Mouse (Mus musculus): ENCODE data around the gene Tnfrsf25. TPM values are rescaled to one million over a fixed set of nuclear protein-coding genes. Genes with fewer than 3 reads are reported as not detected.

Tnfrsf25 gene
- polyA plus RNA-seq, 1 experiment from 2014 or later, result 0.15 TPM

- DNase-seq (peak; percentile 92), ATAC-seq (peak; percentile 69)
- under 1% methylated on average over 23 of the region's 23 CpGs for WGBS (ENCODE audit: insufficient replicate concordance)
- Histone ChIP-seq H3K27ac (ENCODE audit: low read depth) (no peak overlapping the region), H3K9ac (replicated peaks) (no peak overlapping the region), H3K27me3 (ENCODE audit: insufficient read depth, low read length) (peaks cover 45% of the 10 kb centered on the region), H3K4me1 (ENCODE audit: insufficient read depth) (peaks cover 18% of the 10 kb centered on the region), H3K9me3 (ENCODE audit: low read length) (no peaks in the 10 kb centered on the region), H3K4me2 (ENCODE audit: low read depth, low read length) (peak overlapping the region; percentile 51), H3K36me3 (replicated peaks; ENCODE audit: insufficient read depth, low read length) (no peaks in the 10 kb centered on the region), H3K4me3 (ENCODE audit: low read depth, low read length) (no peak overlapping the region)
- TF ChIP-seq EP300 (IDR thresholded peaks at IDR 0.05; ENCODE audit: low read depth), result no peak
- TF ChIP-seq CTCF (IDR thresholded peaks at IDR 0.05; ENCODE audit: low read depth), result peak; percentile 91
Measured at GRCm38 (mm10) chr4:152153771-152154177, 38.0 kb downstream of the Tnfrsf25 start.

GRCm38 (mm10) chr4:152155019-152155418 lies 39.3 kb downstream of the Tnfrsf25 start:
- no peak overlapping the region for H3K4me3 ChIP-seq (ENCODE audit: low read depth, low read length)
- no peaks in the 10 kb centered on the region for H3K36me3 ChIP-seq (replicated peaks; ENCODE audit: insufficient read depth, low read length)
- H3K9ac ChIP-seq (replicated peaks), result no peak overlapping the region
- ATAC-seq (no peak), DNase-seq (no peak)
- no peaks in the 10 kb centered on the region for H3K9me3 ChIP-seq (ENCODE audit: low read length)
- no peak overlapping the region for H3K4me2 ChIP-seq (ENCODE audit: low read depth, low read length)
- H3K27ac ChIP-seq (ENCODE audit: low read depth), result no peak overlapping the region
- TF ChIP-seq CTCF (IDR thresholded peaks at IDR 0.05; ENCODE audit: low read depth) (no peak; the same call in 1 of the 2 replicates), EP300 (IDR thresholded peaks at IDR 0.05; ENCODE audit: low read depth) (no peak)
- H3K4me1 ChIP-seq (ENCODE audit: insufficient read depth), result peaks cover 23% of the 10 kb centered on the region
- 53% methylated on average over 4 of the region's 4 CpGs for WGBS (ENCODE audit: insufficient replicate concordance)
- peaks cover 53% of the 10 kb centered on the region for H3K27me3 ChIP-seq (ENCODE audit: insufficient read depth, low read length)

GRCm38 (mm10) chr4:152157779-152158584 lies 42.2 kb downstream of the Tnfrsf25 start:
- peak; percentile 78 for TF ChIP-seq CTCF (IDR thresholded peaks at IDR 0.05; ENCODE audit: low read depth)
- no peak for TF ChIP-seq EP300 (IDR thresholded peaks at IDR 0.05; ENCODE audit: low read depth)
- peaks cover 50% of the 10 kb centered on the region for H3K27me3 ChIP-seq (ENCODE audit: insufficient read depth, low read length)
- no peak overlapping the region for H3K9ac ChIP-seq (replicated peaks)
- peak overlapping the region; percentile 36 for H3K4me3 ChIP-seq (ENCODE audit: low read depth, low read length)
- ATAC-seq (no peak), DNase-seq (peak; percentile 66)
- peak overlapping the region; percentile 62 for H3K4me2 ChIP-seq (ENCODE audit: low read depth, low read length)
- H3K36me3 ChIP-seq (replicated peaks; ENCODE audit: insufficient read depth, low read length), result no peaks in the 10 kb centered on the region
- WGBS (ENCODE audit: insufficient replicate concordance), result 13% methylated on average over 21 of the region's 21 CpGs
- H3K4me1 ChIP-seq (ENCODE audit: insufficient read depth), result peaks cover 18% of the 10 kb centered on the region
- H3K27ac ChIP-seq (ENCODE audit: low read depth), result no peak overlapping the region
- H3K9me3 ChIP-seq (ENCODE audit: low read length), result no peaks in the 10 kb centered on the region

GRCm38 (mm10) chr4:152158585-152159284 lies 43.0 kb downstream of the Tnfrsf25 start, which contains the start of gene Hes2:
TSS of gene Hes2 (plus strand) at chr4:152158867.
- ATAC-seq, result peak; percentile 40; the same call in 1 of the 2 replicates
- no peak within 1 kb of the TSS for H3K9ac ChIP-seq (replicated peaks)
- peaks cover 48% of the 10 kb centered on the region for H3K27me3 ChIP-seq (ENCODE audit: insufficient read depth, low read length)

GRCm38 (mm10) chr4:152159285-152159678 lies 43.5 kb downstream of the Tnfrsf25 start:
- DNase-seq (no peak), ATAC-seq (0 out of 2 replicates have a peak, but pooled peaks have one; percentile 10)
- 2% methylated on average over 19 of the region's 19 CpGs for whole genome bisulfite sequencing (ENCODE audit: insufficient replicate concordance)
- Histone ChIP-seq H3K4me1 (ENCODE audit: insufficient read depth) (peaks cover 15% of the 10 kb centered on the region), H3K4me3 (ENCODE audit: low read depth, low read length) (peak overlapping the region; percentile 36), H3K4me2 (ENCODE audit: low read depth, low read length) (peak overlapping the region; percentile 62), H3K36me3 (replicated peaks; ENCODE audit: insufficient read depth, low read length) (no peaks in the 10 kb centered on the region), H3K9me3 (ENCODE audit: low read length) (no peaks in the 10 kb centered on the region), H3K27me3 (ENCODE audit: insufficient read depth, low read length) (peaks cover 48% of the 10 kb centered on the region), H3K27ac (ENCODE audit: low read depth) (no peak overlapping the region), H3K9ac (replicated peaks) (no peak overlapping the region)
- TF ChIP-seq CTCF (IDR thresholded peaks at IDR 0.05; ENCODE audit: low read depth) (no peak), EP300 (IDR thresholded peaks at IDR 0.05; ENCODE audit: low read depth) (no peak)

More at GRCm38 (mm10) chr4:152158585-152159284, 43.0 kb downstream of the Tnfrsf25 start, which contains the start of gene Hes2:
- Histone ChIP-seq H3K27ac (ENCODE audit: low read depth) (no peak within 1 kb of the TSS), H3K36me3 (replicated peaks; ENCODE audit: insufficient read depth, low read length) (no peaks in the 10 kb centered on the region), H3K4me2 (ENCODE audit: low read depth, low read length) (peak within 1 kb of the TSS; percentile 62), H3K4me1 (ENCODE audit: insufficient read depth) (peaks cover 15% of the 10 kb centered on the region), H3K9me3 (ENCODE audit: low read length) (no peaks in the 10 kb centered on the region), H3K4me3 (ENCODE audit: low read depth, low read length) (peak within 1 kb of the TSS; percentile 36)
- WGBS (ENCODE audit: insufficient replicate concordance), result 4% methylated on average over 35 of the region's 35 CpGs
- no peak for DNase-seq
- TF ChIP-seq EP300 (IDR thresholded peaks at IDR 0.05; ENCODE audit: low read depth), result no peak
- TF ChIP-seq CTCF (IDR thresholded peaks at IDR 0.05; ENCODE audit: low read depth), result no peak

- peaks cover 48% of the 10 kb centered on the region for H3K27me3 ChIP-seq (ENCODE audit: insufficient read depth, low read length)
- H3K36me3 ChIP-seq (replicated peaks; ENCODE audit: insufficient read depth, low read length), result no peaks in the 10 kb centered on the region
- ATAC-seq (no peak), DNase-seq (no peak)
- no peak overlapping the region for H3K27ac ChIP-seq (ENCODE audit: low read depth)
- H3K9ac ChIP-seq (replicated peaks), result no peak overlapping the region
- 46% methylated on average over 4 of the region's 4 CpGs for WGBS (ENCODE audit: insufficient replicate concordance)
- TF ChIP-seq CTCF (IDR thresholded peaks at IDR 0.05; ENCODE audit: low read depth) (no peak), EP300 (IDR thresholded peaks at IDR 0.05; ENCODE audit: low read depth) (no peak)
- H3K9me3 ChIP-seq (ENCODE audit: low read length), result no peaks in the 10 kb centered on the region
- H3K4me3 ChIP-seq (ENCODE audit: low read depth, low read length), result no peak overlapping the region
- H3K4me1 ChIP-seq (ENCODE audit: insufficient read depth), result peaks cover 15% of the 10 kb centered on the region
- H3K4me2 ChIP-seq (ENCODE audit: low read depth, low read length), result no peak overlapping the region
Measured at GRCm38 (mm10) chr4:152160748-152161147, 45.0 kb downstream of the Tnfrsf25 start.
